Mouse (Mus musculus): ENCODE results near the gene I830077J02Rik.

Gene I830077J02Rik

GRCm38 (mm10) chr3:105892572-105893495 lies 39.6 kb downstream of the I830077J02Rik start:
- peak; percentile 71 to 87 for DNase-seq

- DNase-seq, result peak; percentile 76 to 84
Measured at GRCm38 (mm10) chr3:105891760-105892571, 40.5 kb downstream of the I830077J02Rik start.

GRCm38 (mm10) chr3:105891141-105891540 lies 41.3 kb downstream of the I830077J02Rik start:
- DNase-seq, result no peak

GRCm38 (mm10) chr3:105890220-105890619 lies 42.2 kb downstream of the I830077J02Rik start:
- DNase-seq, result no peak

- DNase-seq, result no peak
Measured at GRCm38 (mm10) chr3:105888961-105889360, 43.5 kb downstream of the I830077J02Rik start.

GRCm38 (mm10) chr3:105883111-105883510 lies 49.4 kb downstream of the I830077J02Rik start:
- no peak for DNase-seq

GRCm38 (mm10) chr3:105882105-105882504 lies 50.4 kb downstream of the I830077J02Rik start:
- DNase-seq, result no peak

- no peak for DNase-seq
Measured at GRCm38 (mm10) chr3:105880419-105880818, 52.0 kb downstream of the I830077J02Rik start.

- no peak for DNase-seq
Measured at GRCm38 (mm10) chr3:105878751-105879150, 53.7 kb downstream of the I830077J02Rik start.

- no peak for DNase-seq
Measured at GRCm38 (mm10) chr3:105877919-105878318, 54.5 kb downstream of the I830077J02Rik start.

- DNase-seq, result no peak
Measured at GRCm38 (mm10) chr3:105877252-105877803, 55.1 kb downstream of the I830077J02Rik start.

- no peak for DNase-seq
Measured at GRCm38 (mm10) chr3:105876022-105876421, 56.4 kb downstream of the I830077J02Rik start.
